Mouse (Mus musculus): Measurements from ENCODE around the gene Nhsl2. TPM values are rescaled to one million over a fixed set of nuclear protein-coding genes. Genes with fewer than 3 reads are reported as not detected.
A peak's percentile ranks its signal among the peaks of the same experiment; 100 is the strongest.

Nhsl2 gene
- total and polyA plus RNA-seq, 2 experiments: 0.27 to 0.46 TPM

GRCm38 (mm10) chrX:101978861-101979260, 129.7 kb downstream of the Nhsl2 start:
- DNase-seq (ENCODE audit: extremely low read depth, low read depth, low spot score): no peak
- no peaks in the 10 kb centered on the region for H3K27me3 ChIP-seq (ENCODE audit: control insufficient read depth, insufficient read depth, low read length)
- no peak overlapping the region for H3K9ac ChIP-seq (ENCODE audit: low read depth, low read length)
- no peak overlapping the region for H3K4me3 ChIP-seq (ENCODE audit: insufficient read depth, low read depth, low read length)
- H3K4me1 ChIP-seq (ENCODE audit: control insufficient read depth, insufficient read depth, low read length): no peaks in the 10 kb centered on the region
- no peaks in the 10 kb centered on the region for H3K36me3 ChIP-seq (ENCODE audit: control insufficient read depth, insufficient read depth, low read length)
- 39% methylated on average over 2 of the region's 2 CpGs for WGBS
- no peaks in the 10 kb centered on the region for H3K79me2 ChIP-seq (ENCODE audit: control insufficient read depth, insufficient read depth, low read length)
- H3K27ac ChIP-seq (replicated peaks; ENCODE audit: insufficient read depth, low read depth, low read length): no peak overlapping the region
- no peak for TF ChIP-seq CTCF (IDR thresholded peaks at IDR 0.05; ENCODE audit: low read depth, low read length)
- no peak for TF ChIP-seq POLR2A (IDR thresholded peaks at IDR 0.05; ENCODE audit: extremely low read depth, insufficient read depth, low read length)

GRCm38 (mm10) chrX:101979267-101979666, 130.1 kb downstream of the Nhsl2 start:
- Histone ChIP-seq H3K79me2 (ENCODE audit: control insufficient read depth, insufficient read depth, low read length) (no peaks in the 10 kb centered on the region), H3K27me3 (ENCODE audit: control insufficient read depth, insufficient read depth, low read length) (no peaks in the 10 kb centered on the region), H3K27ac (replicated peaks; ENCODE audit: insufficient read depth, low read depth, low read length) (no peak overlapping the region), H3K4me3 (ENCODE audit: insufficient read depth, low read depth, low read length) (no peak overlapping the region), H3K9ac (ENCODE audit: low read depth, low read length) (no peak overlapping the region), H3K36me3 (ENCODE audit: control insufficient read depth, insufficient read depth, low read length) (no peaks in the 10 kb centered on the region), H3K4me1 (ENCODE audit: control insufficient read depth, insufficient read depth, low read length) (no peaks in the 10 kb centered on the region)
- no peak for DNase-seq (ENCODE audit: extremely low read depth, low read depth, low spot score)
- TF ChIP-seq CTCF (IDR thresholded peaks at IDR 0.05; ENCODE audit: low read depth, low read length) (no peak), POLR2A (IDR thresholded peaks at IDR 0.05; ENCODE audit: extremely low read depth, insufficient read depth, low read length) (no peak)
- 45% methylated on average over 5 of the region's 5 CpGs for WGBS

GRCm38 (mm10) chrX:101980586-101980985, 131.4 kb downstream of the Nhsl2 start:
- H3K79me2 ChIP-seq (ENCODE audit: control insufficient read depth, insufficient read depth, low read length): no peaks in the 10 kb centered on the region
- H3K4me1 ChIP-seq (ENCODE audit: control insufficient read depth, insufficient read depth, low read length): no peaks in the 10 kb centered on the region
- TF ChIP-seq POLR2A (IDR thresholded peaks at IDR 0.05; ENCODE audit: extremely low read depth, insufficient read depth, low read length) (no peak), CTCF (IDR thresholded peaks at IDR 0.05; ENCODE audit: low read depth, low read length) (no peak)
- H3K9ac ChIP-seq (ENCODE audit: low read depth, low read length): no peak overlapping the region
- 83% methylated on average over 2 of the region's 2 CpGs for WGBS
- no peaks in the 10 kb centered on the region for H3K36me3 ChIP-seq (ENCODE audit: control insufficient read depth, insufficient read depth, low read length)
- H3K27ac ChIP-seq (replicated peaks; ENCODE audit: insufficient read depth, low read depth, low read length): no peak overlapping the region
- no peaks in the 10 kb centered on the region for H3K27me3 ChIP-seq (ENCODE audit: control insufficient read depth, insufficient read depth, low read length)
- no peak overlapping the region for H3K4me3 ChIP-seq (ENCODE audit: insufficient read depth, low read depth, low read length)
- no peak for DNase-seq (ENCODE audit: extremely low read depth, low read depth, low spot score)

- WGBS: 61% methylated on average over 2 of the region's 2 CpGs
- Histone ChIP-seq H3K27me3 (ENCODE audit: control insufficient read depth, insufficient read depth, low read length) (no peaks in the 10 kb centered on the region), H3K4me1 (ENCODE audit: control insufficient read depth, insufficient read depth, low read length) (no peaks in the 10 kb centered on the region), H3K36me3 (ENCODE audit: control insufficient read depth, insufficient read depth, low read length) (no peaks in the 10 kb centered on the region), H3K9ac (ENCODE audit: low read depth, low read length) (no peak overlapping the region), H3K27ac (replicated peaks; ENCODE audit: insufficient read depth, low read depth, low read length) (no peak overlapping the region), H3K4me3 (ENCODE audit: insufficient read depth, low read depth, low read length) (no peak overlapping the region), H3K79me2 (ENCODE audit: control insufficient read depth, insufficient read depth, low read length) (no peaks in the 10 kb centered on the region)
- DNase-seq (ENCODE audit: extremely low read depth, low read depth, low spot score): no peak
- TF ChIP-seq CTCF (IDR thresholded peaks at IDR 0.05; ENCODE audit: low read depth, low read length) (peak; percentile 7; the same call in 1 of the 2 replicates), POLR2A (IDR thresholded peaks at IDR 0.05; ENCODE audit: extremely low read depth, insufficient read depth, low read length) (no peak)
Observed at GRCm38 (mm10) chrX:101981450-101981849, 132.3 kb downstream of the Nhsl2 start.

- TF ChIP-seq CTCF (IDR thresholded peaks at IDR 0.05; ENCODE audit: low read depth, low read length) (no peak), POLR2A (IDR thresholded peaks at IDR 0.05; ENCODE audit: extremely low read depth, insufficient read depth, low read length) (no peak)
- H3K9ac ChIP-seq (ENCODE audit: low read depth, low read length): no peak overlapping the region
- WGBS: 52% methylated on average over 6 of the region's 6 CpGs
- H3K4me1 ChIP-seq (ENCODE audit: control insufficient read depth, insufficient read depth, low read length): no peaks in the 10 kb centered on the region
- no peaks in the 10 kb centered on the region for H3K79me2 ChIP-seq (ENCODE audit: control insufficient read depth, insufficient read depth, low read length)
- H3K36me3 ChIP-seq (ENCODE audit: control insufficient read depth, insufficient read depth, low read length): no peaks in the 10 kb centered on the region
- no peak overlapping the region for H3K27ac ChIP-seq (replicated peaks; ENCODE audit: insufficient read depth, low read depth, low read length)
- DNase-seq (ENCODE audit: extremely low read depth, low read depth, low spot score): no peak
- no peak overlapping the region for H3K4me3 ChIP-seq (ENCODE audit: insufficient read depth, low read depth, low read length)
- H3K27me3 ChIP-seq (ENCODE audit: control insufficient read depth, insufficient read depth, low read length): no peaks in the 10 kb centered on the region
Observed at GRCm38 (mm10) chrX:101983638-101984037, 134.5 kb downstream of the Nhsl2 start.

GRCm38 (mm10) chrX:101986657-101987367, 137.6 kb downstream of the Nhsl2 start:
- H3K27ac ChIP-seq (replicated peaks; ENCODE audit: insufficient read depth, low read depth, low read length): no peak overlapping the region
- no peak for DNase-seq (ENCODE audit: extremely low read depth, low read depth, low spot score)
- TF ChIP-seq POLR2A (IDR thresholded peaks at IDR 0.05; ENCODE audit: extremely low read depth, insufficient read depth, low read length): no peak
- no peak for TF ChIP-seq CTCF (IDR thresholded peaks at IDR 0.05; ENCODE audit: low read depth, low read length)
- no peak overlapping the region for H3K9ac ChIP-seq (ENCODE audit: low read depth, low read length)
- H3K27me3 ChIP-seq (ENCODE audit: control insufficient read depth, insufficient read depth, low read length): no peaks in the 10 kb centered on the region
- H3K4me1 ChIP-seq (ENCODE audit: control insufficient read depth, insufficient read depth, low read length): no peaks in the 10 kb centered on the region
- H3K79me2 ChIP-seq (ENCODE audit: control insufficient read depth, insufficient read depth, low read length): no peaks in the 10 kb centered on the region
- H3K36me3 ChIP-seq (ENCODE audit: control insufficient read depth, insufficient read depth, low read length): no peaks in the 10 kb centered on the region
- WGBS: 70% methylated on average over 9 of the region's 9 CpGs
- H3K4me3 ChIP-seq (ENCODE audit: insufficient read depth, low read depth, low read length): no peak overlapping the region
